Mouse (Mus musculus) lung, postnatal 0 days (tissue): Measurements from ENCODE around the gene Kif13a. TPM values are rescaled to one million over a fixed set of nuclear protein-coding genes. Genes with fewer than 3 reads are reported as not detected.
A peak's percentile ranks its signal among the peaks of the same experiment; 100 is the strongest.

Experiments
- ATAC-seq: fragments of 200-750 bp; cut with Nextera tagmentation; 2 replicates; pipeline ENCODE4 v1.8.0; 2017; ENCODE audit warnings: moderate library complexity
- DNase-seq: peaks from one replicate; pipeline ENCODE4 v3.0.0-alpha.2; 2016; ENCODE audit warnings: low spot score
- H3K27ac ChIP-seq: fragments of 300-500 bp; sonication (generic); 2 replicates; pipeline ENCODE4 v1.5.1; 2014; ENCODE audit warnings: antibody characterized with exemption, mild to moderate bottlenecking, low read length, mixed read lengths
- H3K27me3 ChIP-seq: fragments of 300-500 bp; sonication (generic); replicated peaks from 2 replicates; pipeline ENCODE4 v1.6.1; 2014; ENCODE audit warnings: low read length, mixed read lengths; ENCODE audit not compliant: insufficient read depth
- H3K36me3 ChIP-seq: fragments of 300-500 bp; sonication (generic); 2 replicates; pipeline ENCODE4 v1.6.1; 2014; ENCODE audit warnings: low read length, mixed read lengths; ENCODE audit not compliant: insufficient read depth
- H3K4me1 ChIP-seq: fragments of 300-500 bp; sonication (generic); 2 replicates; pipeline ENCODE4 v1.6.1; 2014; ENCODE audit warnings: antibody characterized with exemption, low read depth, low read length, mixed read lengths; ENCODE audit not compliant: insufficient read depth
- H3K4me2 ChIP-seq: fragments of 300-500 bp; sonication (generic); replicated peaks from 2 replicates; pipeline ENCODE4 v1.6.1; 2014; ENCODE audit warnings: low read depth, mild to moderate bottlenecking, low read length, moderate library complexity, mixed read lengths
- H3K4me3 ChIP-seq: fragments of 300-500 bp; sonication (generic); 2 replicates; pipeline ENCODE4 v1.5.1; 2014; ENCODE audit warnings: low read depth, low read length
- H3K9ac ChIP-seq: fragments of 300-500 bp; sonication (generic); replicated peaks from 2 replicates; pipeline ENCODE4 v1.6.1; 2014; ENCODE audit warnings: low read depth, mild to moderate bottlenecking
- H3K9me3 ChIP-seq: fragments of 300-500 bp; sonication (generic); 2 replicates; pipeline ENCODE4 v1.6.1; 2016; ENCODE audit warnings: low read length, mixed read lengths
- CTCF ChIP-seq: IDR thresholded peaks from 2 replicates; pipeline ENCODE4 v1.5.1; 2016; ENCODE audit warnings: antibody characterized with exemption, mild to moderate bottlenecking
- EP300 ChIP-seq: IDR thresholded peaks from 2 replicates; pipeline ENCODE4 v1.6.1; 2016; ENCODE audit warnings: antibody characterized with exemption, mild to moderate bottlenecking, control low read depth
- WGBS: fragments of 180-500 bp; shearing (Covaris S2); extraction: QIAGEN DNeasy Blood & Tissue Kit; methylation state at CpG from one replicate; pipeline ENCODE4 v1.1.7; 2014; 5-methylcytosine and 5-hydroxymethylcytosine counted together
- polyA plus RNA-seq: library from polyadenylated mRNA; unstranded; fragments of >200 nt; fragmentation: Nextera tagmentation; extraction: Ambion mirVana; gene quantifications from 2 replicates; pipeline ENCODE4 v1.2.1, GENCODE M21; 2015

Kif13a gene
- polyA plus RNA-seq, 1 experiment from 2014 or later = 30.5 TPM

GRCm38 (mm10) chr13:46777461-46777860 lies 152.2 kb downstream of the Kif13a start:
- Histone ChIP-seq H3K4me3 (no peak overlapping the region), H3K27ac (peak overlapping the region; percentile 32; the same call in 1 of the 2 replicates), H3K36me3 (peaks cover 24% of the 10 kb centered on the region; the same call in 1 of the 2 replicates), H3K4me1 (peaks cover 7% of the 10 kb centered on the region; the same call in 1 of the 2 replicates), H3K9ac (no peak overlapping the region), H3K9me3 (no peaks in the 10 kb centered on the region), H3K27me3 (no peaks in the 10 kb centered on the region), H3K4me2 (no peak overlapping the region)
- WGBS = 91% methylated on average over 3 of the region's 3 CpGs
- TF ChIP-seq EP300 (no peak), CTCF (no peak)
- DNase-seq (no peak), ATAC-seq (peak; percentile 10; the same call in 1 of the 2 replicates)

- peak; percentile 75 for ATAC-seq
- H3K36me3 ChIP-seq = peaks cover 28% of the 10 kb centered on the region; the same call in 1 of the 2 replicates
Measured at GRCm38 (mm10) chr13:46776636-46777305, 152.9 kb downstream of the Kif13a start.

GRCm38 (mm10) chr13:46774998-46775397 lies 154.7 kb downstream of the Kif13a start:
- 82% methylated on average over 5 of the region's 5 CpGs for WGBS
- no peak overlapping the region for H3K27ac ChIP-seq
- H3K4me2 ChIP-seq = no peak overlapping the region
- no peaks in the 10 kb centered on the region for H3K9me3 ChIP-seq
- peaks cover 37% of the 10 kb centered on the region for H3K36me3 ChIP-seq
- DNase-seq (no peak), ATAC-seq (no peak)
- no peak overlapping the region for H3K9ac ChIP-seq
- TF ChIP-seq EP300 (no peak), CTCF (no peak)
- H3K4me1 ChIP-seq = peaks cover 4% of the 10 kb centered on the region; the same call in 1 of the 2 replicates
- no peaks in the 10 kb centered on the region for H3K27me3 ChIP-seq
- no peak overlapping the region for H3K4me3 ChIP-seq

More at GRCm38 (mm10) chr13:46776636-46777305, 152.9 kb downstream of the Kif13a start:
- Histone ChIP-seq H3K4me3 (no peak overlapping the region), H3K4me2 (peak overlapping the region; percentile 22; the same call in 1 of the 2 replicates), H3K9ac (no peak overlapping the region), H3K27me3 (no peaks in the 10 kb centered on the region), H3K4me1 (peaks cover 7% of the 10 kb centered on the region; the same call in 1 of the 2 replicates), H3K9me3 (no peaks in the 10 kb centered on the region), H3K27ac (peak overlapping the region; percentile 32; the same call in 1 of the 2 replicates)
- WGBS = 41% methylated on average over 14 of the region's 14 CpGs
- TF ChIP-seq CTCF = no peak
- TF ChIP-seq EP300 = peak; percentile 52
- peak; percentile 50 for DNase-seq

- TF ChIP-seq EP300 (no peak), CTCF (no peak)
- Histone ChIP-seq H3K27ac (no peak overlapping the region), H3K27me3 (no peaks in the 10 kb centered on the region), H3K9ac (no peak overlapping the region), H3K9me3 (no peaks in the 10 kb centered on the region), H3K36me3 (peaks cover 49% of the 10 kb centered on the region), H3K4me3 (no peak overlapping the region), H3K4me1 (peaks cover 4% of the 10 kb centered on the region; the same call in 1 of the 2 replicates), H3K4me2 (no peak overlapping the region)
- WGBS = 99% methylated on average over 13 of the region's 13 CpGs
- ATAC-seq (no peak), DNase-seq (no peak)
Measured at GRCm38 (mm10) chr13:46772581-46772980, 157.1 kb downstream of the Kif13a start.

- no peaks in the 10 kb centered on the region for H3K27me3 ChIP-seq
- 85% methylated on average over 2 of the region's 2 CpGs for WGBS
- H3K36me3 ChIP-seq = peaks cover 35% of the 10 kb centered on the region
- no peak for TF ChIP-seq CTCF
- no peak for TF ChIP-seq EP300
- no peaks in the 10 kb centered on the region for H3K9me3 ChIP-seq
- no peak overlapping the region for H3K4me3 ChIP-seq
- no peaks in the 10 kb centered on the region for H3K4me1 ChIP-seq
- DNase-seq (no peak), ATAC-seq (no peak)
- no peak overlapping the region for H3K4me2 ChIP-seq
- H3K9ac ChIP-seq = no peak overlapping the region
- H3K27ac ChIP-seq = no peak overlapping the region
Measured at GRCm38 (mm10) chr13:46765361-46765760, 164.3 kb downstream of the Kif13a start.

GRCm38 (mm10) chr13:46763210-46763609 lies 166.5 kb downstream of the Kif13a start:
- no peak for ATAC-seq

More at GRCm38 (mm10) chr13:46763210-46763609, 166.5 kb downstream of the Kif13a start:
- Histone ChIP-seq H3K27me3 (no peaks in the 10 kb centered on the region), H3K36me3 (peaks cover 22% of the 10 kb centered on the region), H3K9me3 (no peaks in the 10 kb centered on the region), H3K9ac (no peak overlapping the region), H3K4me2 (no peak overlapping the region), H3K27ac (no peak overlapping the region), H3K4me1 (no peaks in the 10 kb centered on the region), H3K4me3 (no peak overlapping the region)
- WGBS = 80% methylated on average over 9 of the region's 9 CpGs
- TF ChIP-seq CTCF (no peak), EP300 (no peak)
- DNase-seq = peak; percentile 50
